In the genomic region with DNA sequence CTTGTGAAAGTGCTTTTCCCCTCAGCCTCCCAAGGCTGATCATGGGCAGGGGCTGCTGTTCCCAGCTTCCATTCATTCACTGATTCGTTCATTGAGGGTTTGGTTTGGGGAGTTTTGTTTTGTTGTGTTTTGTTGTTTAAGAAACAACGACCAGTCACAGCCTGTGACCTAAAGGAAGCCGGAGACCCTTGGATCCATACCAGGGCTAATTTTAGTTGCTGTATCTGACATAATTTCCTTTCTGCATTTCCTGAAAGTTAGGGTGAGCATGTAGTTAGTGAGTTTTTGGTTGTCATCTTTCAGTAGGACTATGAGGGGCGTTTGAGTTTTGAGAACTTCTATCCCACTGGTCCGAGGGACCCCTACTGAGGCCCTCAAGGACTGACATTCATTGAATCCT, we compare ENCODE assay signal across 12 mouse cellular contexts.
DNase-seq lines count a peak whose midpoint lies in the region; ATAC-seq and TF ChIP-seq lines count a peak whose summit lies in the region.
"Had no signal": no experiment of that assay in that cellular context is flagged by ENCODE, and none has a peak within 500 bp of the region (broad histone marks: within the 10 kb centered on the region; RNA-seq: fewer than 3 reads in every experiment).

No protein-coding gene starts in this region.

- peak; percentile 25; the same call in 1 of the 2 replicates for TF ChIP-seq POLR2A in heart, adult 2 months (IDR thresholded peaks at IDR 0.05; ENCODE audit: insufficient read depth, low read depth, low read length)
- no peak for TF ChIP-seq POLR2A in liver, adult 2 months (IDR thresholded peaks at IDR 0.05; ENCODE audit: extremely low read depth, insufficient read depth, low read length)

- H3K4me1 ChIP-seq in heart, adult 2 months (ENCODE audit: control insufficient read depth, insufficient read depth, low read length) = peaks cover 12% of the 10 kb centered on the region
- peaks cover under 1% of the 10 kb centered on the region; the same call in 1 of the 2 replicates for H3K4me1 ChIP-seq in liver, adult 2 months (ENCODE audit: control insufficient read depth, insufficient read depth, low read length)
- 0 out of 2 replicates have a peak, but pooled peaks cover 5% of the 10 kb centered on the region for H3K4me1 ChIP-seq in liver, embryonic 12.5 days
- peaks cover 17 to 22% of the 10 kb centered on the region in 2 experiments for H3K4me1 ChIP-seq in heart, embryonic 14.5 days (ENCODE audit: control insufficient read depth in 2 of 2, insufficient read depth in 2 of 2, low read length in 2 of 2)
- H3K4me1 ChIP-seq in lung, postnatal 0 days (ENCODE audit: insufficient read depth, low read depth, low read length) = no peaks in the 10 kb centered on the region
- H3K4me1 ChIP-seq: neural tube, embryonic 12.5 days had no signal

- peak overlapping the region; percentile 32; the same call in 1 of the 2 replicates for H3K9ac ChIP-seq in heart, adult 2 months (ENCODE audit: low read depth, low read length)
- H3K9ac ChIP-seq in liver, adult 2 months (ENCODE audit: low read depth, low read length) = no peak overlapping the region
- no peak overlapping the region for H3K9ac ChIP-seq in liver, embryonic 12.5 days
- no peak overlapping the region for H3K9ac ChIP-seq in heart, embryonic 14.5 days (ENCODE audit: low read length)
- no peak overlapping the region for H3K9ac ChIP-seq in lung, postnatal 0 days (replicated peaks; ENCODE audit: low read depth)
- H3K9ac ChIP-seq: embryonic facial prominence, embryonic 12.5 days; neural tube, embryonic 12.5 days had no signal

- H3K36me3 ChIP-seq in heart, adult 2 months (ENCODE audit: control insufficient read depth, insufficient read depth, low read length) = peaks cover 10% of the 10 kb centered on the region; the same call in 1 of the 2 replicates
- H3K36me3 ChIP-seq in liver, adult 2 months (ENCODE audit: control insufficient read depth, insufficient read depth, low read length) = peaks cover 9% of the 10 kb centered on the region; the same call in 1 of the 2 replicates
- 0 out of 2 replicates have a peak, but pooled peaks cover 6% of the 10 kb centered on the region for H3K36me3 ChIP-seq in liver, embryonic 12.5 days
- H3K36me3 ChIP-seq in heart, embryonic 14.5 days (ENCODE audit: control insufficient read depth, insufficient read depth, low read length) = no peaks in the 10 kb centered on the region
- H3K36me3 ChIP-seq in lung, postnatal 0 days (ENCODE audit: insufficient read depth, low read length) = peaks cover 11% of the 10 kb centered on the region; the same call in 1 of the 2 replicates
- H3K36me3 ChIP-seq: neural tube, embryonic 12.5 days had no signal

- TF ChIP-seq EP300 in heart, adult 2 months (IDR thresholded peaks at IDR 0.05; ENCODE audit: insufficient read depth, low read depth, low read length) = no peak
- peak; percentile 77; the same call in 1 of the 2 replicates for TF ChIP-seq EP300 in lung, postnatal 0 days (IDR thresholded peaks at IDR 0.05)

- no peak for TF ChIP-seq CTCF in heart, adult 2 months (IDR thresholded peaks at IDR 0.05)
- TF ChIP-seq CTCF in liver, adult 2 months (IDR thresholded peaks at IDR 0.05; ENCODE audit: low read depth, low read length) = no peak
- no peak for TF ChIP-seq CTCF in lung, postnatal 0 days (IDR thresholded peaks at IDR 0.05)

- H3K27ac ChIP-seq in heart, adult 2 months = peak overlapping the region; percentile 79
- H3K27ac ChIP-seq in liver, adult 2 months (replicated peaks; ENCODE audit: insufficient read depth, low read depth, low read length) = peak overlapping the region; percentile 49
- H3K27ac ChIP-seq in liver, embryonic 12.5 days = no peak overlapping the region; the same call in 1 of the 2 replicates
- peak overlapping the region; percentile 6 to 41; a peak in 3 of 4 replicates for H3K27ac ChIP-seq in heart, embryonic 14.5 days (replicated peaks in 1 of 2; ENCODE audit: control insufficient read depth in 1 of 2, insufficient read depth in 1 of 2, low read depth in 2 of 2, low read length in 2 of 2)
- peak overlapping the region; percentile 71 for H3K27ac ChIP-seq in lung, postnatal 0 days (ENCODE audit: low read length)
- H3K27ac ChIP-seq: embryonic facial prominence, embryonic 12.5 days; neural tube, embryonic 12.5 days had no signal

- H3K79me2 ChIP-seq in heart, adult 2 months (replicated peaks; ENCODE audit: control insufficient read depth, insufficient read depth, low read length) = no peaks in the 10 kb centered on the region
- no peaks in the 10 kb centered on the region for H3K79me2 ChIP-seq in liver, adult 2 months (ENCODE audit: control insufficient read depth, insufficient read depth, low read length)

- intact Hi-C loops in heart, adult 2 months (cut with DNase I) = no loop called here
- intact Hi-C loops in heart, postnatal 36 days (cut with DNase I) = no loop called here

- no peak overlapping the region for H3K4me2 ChIP-seq in liver, embryonic 12.5 days
- H3K4me2 ChIP-seq in heart, embryonic 14.5 days (ENCODE audit: low read length) = no peak overlapping the region
- no peak overlapping the region for H3K4me2 ChIP-seq in lung, postnatal 0 days (replicated peaks; ENCODE audit: low read depth, low read length)
- H3K4me2 ChIP-seq: embryonic facial prominence, embryonic 12.5 days; neural tube, embryonic 12.5 days had no signal

- WGBS in heart, adult 2 months = 14% methylated on average over 5 of the region's 5 CpGs
- 80% methylated on average over 5 of the region's 5 CpGs for WGBS in liver, adult 2 months
- 29% methylated on average over 5 of the region's 5 CpGs for whole genome bisulfite sequencing in liver, embryonic 12.5 days (ENCODE audit: insufficient replicate concordance)
- 54% methylated on average over 5 of the region's 5 CpGs for WGBS in heart, embryonic 14.5 days
- 38% methylated on average over 5 of the region's 5 CpGs for WGBS in lung, postnatal 0 days

- DNase-seq in heart, adult 2 months = no peak
- no peak for DNase-seq in heart, postnatal 36 days
- DNase-seq in liver, adult 2 months (ENCODE audit: extremely low read depth, low read depth, low spot score) = no peak
- DNase-seq in lung, postnatal 0 days (ENCODE audit: low spot score) = peak; percentile 64
- no peak for DNase-seq in frontal cortex, postnatal 36 days (ENCODE audit: low spot score in 2 of 2)
- DNase-seq: adrenal gland, adult 2 months; cerebellum, postnatal 10 days had no signal

- no peaks in the 10 kb centered on the region for H3K9me3 ChIP-seq in liver, embryonic 12.5 days (replicated peaks)
- no peaks in the 10 kb centered on the region for H3K9me3 ChIP-seq in heart, embryonic 14.5 days (ENCODE audit: control insufficient read depth, low read length)
- H3K9me3 ChIP-seq in lung, postnatal 0 days (ENCODE audit: low read length) = no peaks in the 10 kb centered on the region

- ATAC-seq in liver, embryonic 12.5 days = no peak
- ATAC-seq in heart, embryonic 14.5 days (ENCODE audit: insufficient number of reproducible peaks, insufficient read depth, low FRiP score, low read depth) = no peak
- ATAC-seq in lung, postnatal 0 days = peak; percentile 61
- no peak for ATAC-seq in megakaryocyte-erythroid progenitor cell, adult 5-6 weeks (replicated peaks; ENCODE audit: low FRiP score, low TSS enrichment, poor library complexity, severe bottlenecking)

- no peaks in the 10 kb centered on the region for H3K27me3 ChIP-seq in heart, adult 2 months (ENCODE audit: control insufficient read depth, insufficient read depth, low read length)
- H3K27me3 ChIP-seq in liver, adult 2 months (ENCODE audit: control insufficient read depth, insufficient read depth, low read length) = no peaks in the 10 kb centered on the region
- no peaks in the 10 kb centered on the region for H3K27me3 ChIP-seq in liver, embryonic 12.5 days (replicated peaks)
- no peaks in the 10 kb centered on the region for H3K27me3 ChIP-seq in heart, embryonic 14.5 days (ENCODE audit: control insufficient read depth, insufficient read depth, low read length)
- no peaks in the 10 kb centered on the region for H3K27me3 ChIP-seq in lung, postnatal 0 days (replicated peaks; ENCODE audit: insufficient read depth, low read length)
- H3K27me3 ChIP-seq: embryonic facial prominence, embryonic 12.5 days; neural tube, embryonic 12.5 days had no signal

- no peak overlapping the region; the same call in 1 of the 2 replicates for H3K4me3 ChIP-seq in heart, adult 2 months
- no peak overlapping the region for H3K4me3 ChIP-seq in liver, adult 2 months (ENCODE audit: insufficient read depth, low read depth, low read length)
- H3K4me3 ChIP-seq in liver, embryonic 12.5 days = no peak overlapping the region
- H3K4me3 ChIP-seq in heart, embryonic 14.5 days (ENCODE audit: control insufficient read depth in 1 of 2, insufficient read depth in 1 of 2, low read depth in 1 of 2, low read length in 2 of 2) = no peak overlapping the region
- no peak overlapping the region for H3K4me3 ChIP-seq in lung, postnatal 0 days (ENCODE audit: low read depth, low read length)
- H3K4me3 ChIP-seq: embryonic facial prominence, embryonic 12.5 days; neural tube, embryonic 12.5 days had no signal
